Mouse (Mus musculus) liver, adult (tissue): ENCODE data around the gene Cdh26.

Experiments used
- GATA4 ChIP-seq: IDR thresholded peaks from 2 replicates; pipeline ENCODE4 v1.6.1; 2014; ENCODE audit warnings: mild to moderate bottlenecking, low read length; ENCODE audit not compliant: insufficient replicate concordance

Gene Cdh26

GRCm38 (mm10) chr2:178426229-178426628 lies 4.1 kb upstream of the Cdh26 start:
- no peak for TF ChIP-seq GATA4

- no peak for TF ChIP-seq GATA4
Measured at GRCm38 (mm10) chr2:178427181-178427580, 3.1 kb upstream of the Cdh26 start.

GRCm38 (mm10) chr2:178428183-178428582 lies 2.1 kb upstream of the Cdh26 start:
- TF ChIP-seq GATA4 = no peak

- TF ChIP-seq GATA4 = no peak
Measured at GRCm38 (mm10) chr2:178428676-178429075, 1.7 kb upstream of the Cdh26 start.

- TF ChIP-seq GATA4 = no peak
Measured at GRCm38 (mm10) chr2:178429426-178429825, 905 bp upstream of the Cdh26 start.

GRCm38 (mm10) chr2:178433495-178433894 lies 3.2 kb downstream of the Cdh26 start:
- no peak for TF ChIP-seq GATA4

GRCm38 (mm10) chr2:178433903-178434302 lies 3.6 kb downstream of the Cdh26 start:
- TF ChIP-seq GATA4 = no peak

- no peak for TF ChIP-seq GATA4
Measured at GRCm38 (mm10) chr2:178437311-178437710, 7.0 kb downstream of the Cdh26 start.

- TF ChIP-seq GATA4 = no peak
Measured at GRCm38 (mm10) chr2:178449386-178449785, 19.1 kb downstream of the Cdh26 start.

GRCm38 (mm10) chr2:178450236-178450635 lies 19.9 kb downstream of the Cdh26 start:
- TF ChIP-seq GATA4 = no peak

GRCm38 (mm10) chr2:178450961-178451360 lies 20.6 kb downstream of the Cdh26 start:
- no peak for TF ChIP-seq GATA4

- no peak for TF ChIP-seq GATA4
Measured at GRCm38 (mm10) chr2:178454664-178455516, 24.6 kb downstream of the Cdh26 start.

- TF ChIP-seq GATA4 = no peak
Measured at GRCm38 (mm10) chr2:178457414-178457813, 27.1 kb downstream of the Cdh26 start.

- TF ChIP-seq GATA4 = no peak
Measured at GRCm38 (mm10) chr2:178460353-178460752, 30.0 kb downstream of the Cdh26 start.

GRCm38 (mm10) chr2:178471546-178472480 lies 41.5 kb downstream of the Cdh26 start:
- no peak for TF ChIP-seq GATA4

GRCm38 (mm10) chr2:178473916-178474315 lies 43.6 kb downstream of the Cdh26 start:
- TF ChIP-seq GATA4 = no peak

- TF ChIP-seq GATA4 = no peak
Measured at GRCm38 (mm10) chr2:178477228-178477627, 46.9 kb downstream of the Cdh26 start.

- no peak for TF ChIP-seq GATA4
Measured at GRCm38 (mm10) chr2:178479011-178479410, 48.7 kb downstream of the Cdh26 start.
